Mouse (Mus musculus) 3T3-L1 (cell line): ENCODE data around the gene Slc15a3.

Experiments
- DNase-seq: peaks from one replicate; pipeline ENCODE4 v3.0.0-alpha.2; 2015; ENCODE audit warnings: low read depth, low spot score

The Slc15a3 gene

GRCm38 (mm10) chr19:10822534-10822933 lies 17.0 kb upstream of the Slc15a3 start:
- DNase-seq = no peak

- DNase-seq = no peak
These were observed 15.5 kb upstream of the Slc15a3 start for GRCm38 (mm10) chr19:10824061-10824460.

GRCm38 (mm10) chr19:10828321-10828720 lies 11.2 kb upstream of the Slc15a3 start:
- no peak for DNase-seq

- DNase-seq = no peak
These were observed 9.9 kb upstream of the Slc15a3 start, which contains the start of gene Cd6 for GRCm38 (mm10) chr19:10829436-10830175. Cd6 (minus strand) TSS chr19:10830058.

- peak; percentile 68 for DNase-seq
These were observed 8.1 kb upstream of the Slc15a3 start for GRCm38 (mm10) chr19:10831424-10831823.

GRCm38 (mm10) chr19:10832030-10832429 lies 7.5 kb upstream of the Slc15a3 start:
- peak; percentile 64 for DNase-seq

GRCm38 (mm10) chr19:10833611-10834010 lies 5.9 kb upstream of the Slc15a3 start:
- peak; percentile 92 for DNase-seq

GRCm38 (mm10) chr19:10835671-10836070 lies 3.9 kb upstream of the Slc15a3 start:
- peak; percentile 76 for DNase-seq

- peak; percentile 29 for DNase-seq
These were observed 2.4 kb downstream of the Slc15a3 start for GRCm38 (mm10) chr19:10841721-10842626.

GRCm38 (mm10) chr19:10842914-10843313 lies 3.4 kb downstream of the Slc15a3 start:
- DNase-seq = no peak

- DNase-seq = no peak
These were observed 4.7 kb downstream of the Slc15a3 start for GRCm38 (mm10) chr19:10844206-10844605.

GRCm38 (mm10) chr19:10845454-10845853 lies 5.9 kb downstream of the Slc15a3 start:
- no peak for DNase-seq

GRCm38 (mm10) chr19:10846150-10846549 lies 6.6 kb downstream of the Slc15a3 start:
- peak; percentile 38 for DNase-seq

GRCm38 (mm10) chr19:10847311-10848087 lies 8.0 kb downstream of the Slc15a3 start:
- DNase-seq = peak; percentile 52

- DNase-seq = no peak
These were observed 15.9 kb downstream of the Slc15a3 start for GRCm38 (mm10) chr19:10855422-10855821.

- DNase-seq = no peak
These were observed 17.0 kb downstream of the Slc15a3 start for GRCm38 (mm10) chr19:10856520-10856919.

GRCm38 (mm10) chr19:10860072-10860497 lies 20.6 kb downstream of the Slc15a3 start:
- DNase-seq = no peak

GRCm38 (mm10) chr19:10866351-10866750 lies 26.8 kb downstream of the Slc15a3 start:
- no peak for DNase-seq

- no peak for DNase-seq
These were observed 28.6 kb downstream of the Slc15a3 start for GRCm38 (mm10) chr19:10867946-10868622.

GRCm38 (mm10) chr19:10868623-10869141 lies 29.2 kb downstream of the Slc15a3 start:
- peak; percentile 37 for DNase-seq
